8 mouse cellular contexts compared by ENCODE assay signal in the genomic region with DNA sequence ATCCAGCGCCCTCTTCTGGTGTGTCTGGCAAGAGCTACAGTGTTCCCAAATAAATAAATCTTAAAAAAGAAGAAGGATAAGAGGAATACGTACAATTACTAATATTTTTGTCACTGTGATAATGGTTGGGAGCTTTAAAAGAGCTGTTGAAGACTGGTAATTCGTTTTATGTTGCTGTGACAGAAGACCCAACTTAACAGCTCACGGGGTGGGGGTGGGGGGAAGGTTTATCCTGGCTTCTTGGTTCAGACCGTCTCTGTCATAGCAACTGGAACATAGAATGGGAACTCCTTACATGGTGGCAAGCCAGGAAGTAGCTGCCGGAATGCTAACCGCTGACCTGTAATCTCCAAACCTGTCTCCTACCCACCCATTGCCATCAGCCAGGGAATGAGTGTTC. TPM values are rescaled to one million over a fixed set of nuclear protein-coding genes. Genes with fewer than 3 reads are reported as not detected.
DNase-seq lines count a peak whose midpoint lies in the region; ATAC-seq and TF ChIP-seq lines count a peak whose summit lies in the region.

Tmem248 (plus strand) TSS at position 301 of the 400 bp plus-strand sequence.

- no peaks in the 10 kb centered on the region; the same call in 1 of the 2 replicates for H3K9me3 ChIP-seq in kidney, embryonic 14.5 days (ENCODE audit: control insufficient read depth, low read length)
- H3K9me3 ChIP-seq in hindbrain, postnatal 0 days (ENCODE audit: low read length), result no peaks in the 10 kb centered on the region

- TF ChIP-seq CTCF in hindbrain, postnatal 0 days (IDR thresholded peaks at IDR 0.05; ENCODE audit: low read depth), result no peak

- DNase-seq in kidney, postnatal 4 days, result no peak
- DNase-seq in adrenal gland, postnatal 10 days, result no peak
- DNase-seq in gastrocnemius, adult 8-10 months (ENCODE audit: low spot score in 2 of 2), result no peak
- no peak for DNase-seq in hindbrain, postnatal 0 days (ENCODE audit: low spot score)
- DNase-seq in cerebellum, postnatal 4 days (ENCODE audit: low spot score in 2 of 2), result no peak
- no peak for DNase-seq in ovary, adult 18-20 months (ENCODE audit: low spot score)

- H3K36me3 ChIP-seq in kidney, embryonic 14.5 days (ENCODE audit: control insufficient read depth, insufficient read depth, low read length), result peaks cover 22% of the 10 kb centered on the region
- peaks cover 21% of the 10 kb centered on the region for H3K36me3 ChIP-seq in hindbrain, postnatal 0 days (ENCODE audit: insufficient read depth, low read length)
- H3K36me3 ChIP-seq in macrophage (ENCODE audit: inconsistent target), result peaks cover 31% of the 10 kb centered on the region

- no peak within 1 kb of the TSS for H3K4me2 ChIP-seq in kidney, embryonic 14.5 days (replicated peaks; ENCODE audit: low read depth, low read length)
- H3K4me2 ChIP-seq in hindbrain, postnatal 0 days (ENCODE audit: low read depth, low read length), result no peak within 1 kb of the TSS

- 84% methylated on average over 7 of the region's 7 CpGs for WGBS in kidney, embryonic 14.5 days
- 81% methylated on average over 7 of the region's 7 CpGs for WGBS in hindbrain, postnatal 0 days
- WGBS in macrophage (ENCODE audit: missing documents), result 93% methylated on average over 7 of the region's 7 CpGs

- H3K27me3 ChIP-seq in kidney, embryonic 14.5 days (ENCODE audit: control insufficient read depth, insufficient read depth, low read length), result no peaks in the 10 kb centered on the region
- H3K27me3 ChIP-seq in hindbrain, postnatal 0 days (ENCODE audit: insufficient read depth, low read length), result no peaks in the 10 kb centered on the region

- no peak for ATAC-seq in kidney, embryonic 14.5 days (ENCODE audit: low FRiP score, low TSS enrichment)
- no peak for ATAC-seq in hindbrain, postnatal 0 days

- H3K79me2 ChIP-seq in macrophage (ENCODE audit: inconsistent target), result no peaks in the 10 kb centered on the region

- no peak within 1 kb of the TSS for H3K9ac ChIP-seq in kidney, embryonic 14.5 days (ENCODE audit: low read depth, low read length)
- H3K9ac ChIP-seq in hindbrain, postnatal 0 days (replicated peaks; ENCODE audit: low read length), result no peak within 1 kb of the TSS

- H3K4me3 ChIP-seq in kidney, embryonic 14.5 days (ENCODE audit: low read length), result no peak within 1 kb of the TSS
- no peak within 1 kb of the TSS for H3K4me3 ChIP-seq in hindbrain, postnatal 0 days (ENCODE audit: low read length)
- H3K4me3 ChIP-seq in macrophage (ENCODE audit: inconsistent target), result no peak within 1 kb of the TSS

- H3K4me1 ChIP-seq in kidney, embryonic 14.5 days (ENCODE audit: control insufficient read depth, insufficient read depth, low read length), result 0 out of 2 replicates have a peak, but pooled peaks cover 7% of the 10 kb centered on the region
- no peaks in the 10 kb centered on the region for H3K4me1 ChIP-seq in hindbrain, postnatal 0 days (ENCODE audit: insufficient read depth, low read length)

- no peak within 1 kb of the TSS for H3K27ac ChIP-seq in kidney, embryonic 14.5 days (ENCODE audit: low read depth, low read length)
- no peak within 1 kb of the TSS for H3K27ac ChIP-seq in hindbrain, postnatal 0 days
- no peak within 1 kb of the TSS for H3K27ac ChIP-seq in macrophage

RNA-seq across cellular contexts. Expression of gene Tmem248, which starts in this region (rescaled TPM):
- polyA plus RNA-seq in kidney, embryonic 14.5 days (2014; fragmentation: Nextera tagmentation; extraction: Ambion mirVana), result 42.2 and 45.9 TPM in 2 replicates
- 10 to 100 TPM; 48.6 to 54.3 TPM for total RNA-seq in adrenal gland, postnatal 10 days (2021)
- 10 to 100 TPM; 52.7 to 61.0 (median 55.8) TPM for total RNA-seq in gastrocnemius, adult 8-10 months (2022)
- total RNA-seq in hindbrain, postnatal 0 days (2014; rRNA removed), result 37.1 and 51.2 TPM in 2 replicates
- polyA plus RNA-seq in hindbrain, postnatal 0 days (2015; fragmentation: Nextera tagmentation; extraction: Ambion mirVana), result 26.5 and 30.5 TPM in 2 replicates
- 10 to 100 TPM; 11.8 to 29.0 (median 17.3) TPM for total RNA-seq in macrophage (2018; cell fraction: chromatin; rRNA removed)
- total RNA-seq in macrophage (2018; cell fraction: cytosol; rRNA removed), result 10 to 100 TPM; 35.7 to 44.7 (median 39.9) TPM
- 10 to 100 TPM; 16.7 to 43.6 (median 33.8) TPM for total RNA-seq in macrophage (2018; cell fraction: nucleus; rRNA removed)
- 32.3 to 42.3 TPM (median 35.1 TPM) in 3 replicates for polyA plus RNA-seq in macrophage (2018)
